Mouse (Mus musculus) neutrophil, adult 5-6 weeks (primary cell): ENCODE data around the gene Plekhg3. TPM values are rescaled to one million over a fixed set of nuclear protein-coding genes. Genes with fewer than 3 reads are reported as not detected.

Experiments
- ATAC-seq: fragments of 151-379, 151-347 bp; 2 replicates; pipeline ENCODE4 v1.8.0; 2017; ENCODE audit warnings: mild to moderate bottlenecking, moderate TSS enrichment; ENCODE audit not compliant: insufficient number of reproducible peaks, poor library complexity, low FRiP score, severe bottlenecking; ENCODE audit errors: extremely low read depth
- total RNA-seq: library from RNA; stranded (forward); fragments of 200-1000 nt; gene quantifications from 2 replicates; pipeline ENCODE4 v1.2.3, GENCODE M21; 2017

Gene Plekhg3
- total RNA-seq, 1 experiment from 2014 or later = 47.4 TPM

- no peak for ATAC-seq
Observed at GRCm38 (mm10) chr12:76597577-76598100, 66.9 kb downstream of the Plekhg3 start.

GRCm38 (mm10) chr12:76598196-76598928 is 67.7 kb downstream of the Plekhg3 start:
- no peak for ATAC-seq

- no peak for ATAC-seq
Observed at GRCm38 (mm10) chr12:76603779-76604178, 73.1 kb downstream of the Plekhg3 start.

- no peak for ATAC-seq
Observed at GRCm38 (mm10) chr12:76604546-76604945, 73.9 kb downstream of the Plekhg3 start.

GRCm38 (mm10) chr12:76605837-76606236 is 75.1 kb downstream of the Plekhg3 start:
- no peak for ATAC-seq

- no peak for ATAC-seq
Observed at GRCm38 (mm10) chr12:76608241-76608640, 77.5 kb downstream of the Plekhg3 start.

GRCm38 (mm10) chr12:76608997-76609565 is 78.4 kb downstream of the Plekhg3 start:
- no peak for ATAC-seq

- no peak for ATAC-seq
Observed at GRCm38 (mm10) chr12:76612621-76613020, 81.9 kb downstream of the Plekhg3 start.

- ATAC-seq = no peak
Observed at GRCm38 (mm10) chr12:76614868-76615579, 84.3 kb downstream of the Plekhg3 start.

- ATAC-seq = no peak
Observed at GRCm38 (mm10) chr12:76615580-76615937, 84.9 kb downstream of the Plekhg3 start.

GRCm38 (mm10) chr12:76618175-76618574 is 87.5 kb downstream of the Plekhg3 start:
- no peak for ATAC-seq

- no peak for ATAC-seq
Observed at GRCm38 (mm10) chr12:76619847-76620246, 89.2 kb downstream of the Plekhg3 start.

GRCm38 (mm10) chr12:76623374-76623773 is 92.7 kb downstream of the Plekhg3 start:
- ATAC-seq = no peak

Other genes with a start within 250 kb of the Plekhg3 start
- gene Akap5, start 206.0 kb upstream of the Plekhg3 start, total RNA-seq = 0.98 and 1.0 TPM in 2 replicates
- 10.1 and 13.8 TPM in 2 replicates for gene Zbtb25, start 161.3 kb upstream of the Plekhg3 start, total RNA-seq
- 17.7 and 20.1 TPM in 2 replicates for gene Zbtb1, start 160.6 kb upstream of the Plekhg3 start, total RNA-seq
- 8.3 and 11.1 TPM in 2 replicates for gene Hspa2, start 126.7 kb upstream of the Plekhg3 start, total RNA-seq
- not detected in 2 replicates for gene Ppp1r36, start 113.4 kb upstream of the Plekhg3 start, total RNA-seq
- 1.4 and 2.0 TPM in 2 replicates for gene Sptb, start 179.7 kb downstream of the Plekhg3 start, total RNA-seq
- gene Churc1, start 234.6 kb downstream of the Plekhg3 start, total RNA-seq = 31.2 and 49.4 TPM in 2 replicates
- 6.2 and 6.4 TPM in 2 replicates for gene Fntb, start 234.7 kb downstream of the Plekhg3 start, total RNA-seq